Mouse (Mus musculus) right cerebral cortex, postnatal 14 days (tissue): ENCODE measurements around the gene Cradd.

Experiments
- DNase-seq: peaks from one replicate; pipeline ENCODE4 v3.0.0; 2022

Cradd gene

GRCm38 (mm10) chr10:95323393-95324277 is at the start of gene Cradd:
Gene Cradd, minus strand, starts transcription at chr10:95324133.
- peak; percentile 79 for DNase-seq

- DNase-seq = no peak
Measured at GRCm38 (mm10) chr10:95373340-95373739, 49.4 kb upstream of the Cradd start.

GRCm38 (mm10) chr10:95371942-95372341 is 48.0 kb upstream of the Cradd start:
- DNase-seq = no peak

- no peak for DNase-seq
Measured at GRCm38 (mm10) chr10:95369190-95369589, 45.3 kb upstream of the Cradd start.

- DNase-seq = no peak
Measured at GRCm38 (mm10) chr10:95368151-95368550, 44.2 kb upstream of the Cradd start.

- no peak for DNase-seq
Measured at GRCm38 (mm10) chr10:95367661-95368089, 43.7 kb upstream of the Cradd start.

GRCm38 (mm10) chr10:95367241-95367640 is 43.3 kb upstream of the Cradd start:
- DNase-seq = no peak

- no peak for DNase-seq
Measured at GRCm38 (mm10) chr10:95362326-95362725, 38.4 kb upstream of the Cradd start.

GRCm38 (mm10) chr10:95361260-95361841 is 37.4 kb upstream of the Cradd start:
- no peak for DNase-seq

- no peak for DNase-seq
Measured at GRCm38 (mm10) chr10:95360048-95360447, 36.1 kb upstream of the Cradd start.

GRCm38 (mm10) chr10:95357721-95358120 is 33.8 kb upstream of the Cradd start:
- no peak for DNase-seq

- no peak for DNase-seq
Measured at GRCm38 (mm10) chr10:95356711-95357110, 32.8 kb upstream of the Cradd start.

- no peak for DNase-seq
Measured at GRCm38 (mm10) chr10:95355678-95356268, 31.8 kb upstream of the Cradd start.

- DNase-seq = no peak
Measured at GRCm38 (mm10) chr10:95354673-95355072, 30.7 kb upstream of the Cradd start.

GRCm38 (mm10) chr10:95354047-95354446 is 30.1 kb upstream of the Cradd start:
- no peak for DNase-seq

- no peak for DNase-seq
Measured at GRCm38 (mm10) chr10:95348457-95348856, 24.5 kb upstream of the Cradd start.

- DNase-seq = no peak
Measured at GRCm38 (mm10) chr10:95347776-95348175, 23.8 kb upstream of the Cradd start.

GRCm38 (mm10) chr10:95342833-95343590 is 19.1 kb upstream of the Cradd start:
- no peak for DNase-seq

GRCm38 (mm10) chr10:95340676-95341075 is 16.7 kb upstream of the Cradd start:
- DNase-seq = no peak

GRCm38 (mm10) chr10:95337589-95337988 is 13.7 kb upstream of the Cradd start:
- no peak for DNase-seq

GRCm38 (mm10) chr10:95336781-95337544 is 13.0 kb upstream of the Cradd start:
- no peak for DNase-seq

GRCm38 (mm10) chr10:95334826-95335225 is 10.9 kb upstream of the Cradd start:
- DNase-seq = no peak
